Mouse (Mus musculus) heart, adult 2 months (tissue): ENCODE measurements around the gene Wfikkn1. TPM values are rescaled to one million over a fixed set of nuclear protein-coding genes. Genes with fewer than 3 reads are reported as not detected.

Experiments used
- DNase-seq, 2 experiments: peaks; one replicate each; pipeline ENCODE4 v3.0.0; 2021
- H3K27ac ChIP-seq: fragments of 200-600 bp; 2 replicates; pipeline ENCODE4 v1.8.1; 2022
- H3K27me3 ChIP-seq: fragments of 200-500 bp; 2 replicates; pipeline ENCODE4 v1.6.1; 2012; ENCODE audit warnings: mild to moderate bottlenecking, low read length, inconsistent platforms, mixed read lengths; ENCODE audit not compliant: control insufficient read depth, insufficient read depth
- H3K36me3 ChIP-seq: fragments of 200-500 bp; 2 replicates; pipeline ENCODE4 v1.6.1; 2012; ENCODE audit warnings: low read length, inconsistent platforms; ENCODE audit not compliant: control insufficient read depth, insufficient read depth
- H3K4me1 ChIP-seq: fragments of 200-500 bp; 2 replicates; pipeline ENCODE4 v1.6.1; 2011; ENCODE audit warnings: low read length; ENCODE audit not compliant: control insufficient read depth, insufficient read depth
- H3K4me3 ChIP-seq: fragments of 200-600 bp; 2 replicates; pipeline ENCODE4 v1.8.1; 2022
- H3K79me2 ChIP-seq: fragments of 200-500 bp; replicated peaks from 2 replicates; pipeline ENCODE4 v1.6.1; 2012; ENCODE audit warnings: mild to moderate bottlenecking, inconsistent platforms, low read length, moderate library complexity, mixed read lengths; ENCODE audit not compliant: control insufficient read depth, insufficient read depth
- H3K9ac ChIP-seq: fragments of 200-500 bp; 2 replicates; pipeline ENCODE4 v1.6.1; 2012; ENCODE audit warnings: low read depth, mild to moderate bottlenecking, control low read depth, inconsistent platforms, low read length, mixed read lengths
- CTCF ChIP-seq: fragments of 200-600 bp; IDR thresholded peaks from 2 replicates; pipeline ENCODE4 v1.8.1; 2022; ENCODE audit warnings: antibody characterized with exemption, mild to moderate bottlenecking, moderate library complexity
- EP300 ChIP-seq: fragments of 200-500 bp; IDR thresholded peaks from 2 replicates; pipeline ENCODE4 v1.6.1; 2011; ENCODE audit warnings: low read depth, low read length, control low read depth; ENCODE audit not compliant: insufficient read depth
- POLR2A ChIP-seq: fragments of 200-500 bp; IDR thresholded peaks from 2 replicates; pipeline ENCODE4 v1.6.1; 2011; ENCODE audit warnings: mild to moderate bottlenecking, low read depth, low read length, control low read depth; ENCODE audit not compliant: insufficient read depth
- WGBS: fragments of 180-500 bp; shearing (Covaris S2); methylation state at CpG from one replicate; pipeline ENCODE4 v1.1.7; 2018; 5-methylcytosine and 5-hydroxymethylcytosine counted together
- intact Hi-C: fragments of 180-260 bp; cut with DNase I; formaldehyde crosslinking; loops from one replicate; pipeline ENCODE4 v1.15.1; 2025
- polyA plus RNA-seq: library from polyadenylated mRNA; depleted of rRNA; stranded (reverse); fragments of >200 nt; gene quantifications from 2 replicates; pipeline ENCODE4 v1.2.3, GENCODE M21; 2012
- total RNA-seq, 2 experiments: library from RNA; stranded (reverse); gene quantifications; 2 replicates each; pipeline ENCODE4 v1.2.3; 2021

The Wfikkn1 gene
- total and polyA plus RNA-seq, 3 experiments = 0.29 to 0.82 (median 0.50) TPM

DNA sequence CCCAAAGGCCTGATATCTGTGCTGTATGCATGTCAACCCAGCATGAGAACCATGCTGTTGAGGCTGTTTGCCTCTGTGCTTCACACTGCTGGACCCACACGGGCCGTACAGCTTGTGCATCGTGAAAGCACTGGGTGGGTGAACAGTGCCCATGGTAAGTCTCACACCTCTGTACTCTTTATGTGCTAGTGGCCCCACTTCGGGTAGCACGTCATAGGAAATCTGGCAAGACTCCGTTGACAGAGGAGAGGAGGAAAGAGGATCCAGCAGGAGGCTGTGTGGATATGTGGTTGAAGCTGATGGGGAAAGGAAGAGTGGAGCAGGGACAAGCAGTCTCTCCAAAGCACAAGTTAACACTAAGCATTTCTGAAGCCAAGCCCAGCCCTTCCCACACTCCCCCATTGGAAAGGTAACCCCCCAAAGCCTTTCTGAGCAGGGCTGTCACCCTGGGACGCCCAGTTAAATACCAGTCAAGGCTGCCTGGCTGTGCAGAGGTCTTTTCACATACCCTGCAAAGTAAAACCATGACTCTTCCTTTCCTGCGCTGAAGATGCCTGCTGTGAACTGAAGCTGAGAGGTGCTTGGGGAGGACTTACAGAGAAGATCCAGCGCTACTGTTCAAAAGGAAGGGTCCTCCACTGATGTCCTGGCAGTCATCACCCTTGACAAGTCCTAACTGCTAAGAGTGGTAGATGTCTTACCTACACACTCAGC is 37.5 kb upstream of the Wfikkn1 start:
- Histone ChIP-seq H3K27me3 (no peaks in the 10 kb centered on the region), H3K79me2 (peaks cover 10% of the 10 kb centered on the region), H3K4me3 (peak overlapping the region; percentile 68), H3K4me1 (peaks cover 19% of the 10 kb centered on the region), H3K27ac (no peak overlapping the region), H3K9ac (peak overlapping the region; percentile 91), H3K36me3 (no peaks in the 10 kb centered on the region)
- intact Hi-C loops = loop anchor here (2.0 kb wide), 1 partner anchor 23 kb away; no protein-coding TSS in a partner anchor
- TF ChIP-seq CTCF = no peak
- no peak for TF ChIP-seq POLR2A
- TF ChIP-seq EP300 = no peak
- WGBS = 68% methylated on average over 9 of the region's 9 CpGs
- no peak for DNase-seq

- 62% methylated on average over 8 of the region's 8 CpGs for WGBS
These were observed 36.4 kb upstream of the Wfikkn1 start for GRCm38 (mm10) chr17:25916931-25917647.

GRCm38 (mm10) chr17:25914295-25914694 is 33.6 kb upstream of the Wfikkn1 start:
- Histone ChIP-seq H3K9ac (0 out of 2 replicates have a peak overlapping the region, but pooled peaks have one; percentile 14), H3K4me1 (peaks cover 27% of the 10 kb centered on the region), H3K27me3 (no peaks in the 10 kb centered on the region), H3K4me3 (no peak overlapping the region), H3K36me3 (no peaks in the 10 kb centered on the region; the same call in none of the 2 replicates), H3K27ac (peak overlapping the region; percentile 86), H3K79me2 (peaks cover 8% of the 10 kb centered on the region)
- TF ChIP-seq POLR2A = no peak
- TF ChIP-seq CTCF = no peak
- no peak for DNase-seq
- 36% methylated on average over 4 of the region's 4 CpGs for WGBS
- intact Hi-C loops = no loop called here

More at GRCm38 (mm10) chr17:25916931-25917647, 36.4 kb upstream of the Wfikkn1 start:
- TF ChIP-seq POLR2A (no peak), EP300 (no peak), CTCF (no peak)
- no peak overlapping the region for H3K9ac ChIP-seq
- peaks cover 10% of the 10 kb centered on the region for H3K79me2 ChIP-seq
- H3K27me3 ChIP-seq = no peaks in the 10 kb centered on the region
- H3K4me3 ChIP-seq = no peak overlapping the region
- peaks cover 24% of the 10 kb centered on the region for H3K4me1 ChIP-seq
- intact Hi-C loops = no loop called here
- no peak overlapping the region for H3K27ac ChIP-seq
- DNase-seq = no peak
- no peaks in the 10 kb centered on the region; the same call in 1 of the 2 replicates for H3K36me3 ChIP-seq

DNA sequence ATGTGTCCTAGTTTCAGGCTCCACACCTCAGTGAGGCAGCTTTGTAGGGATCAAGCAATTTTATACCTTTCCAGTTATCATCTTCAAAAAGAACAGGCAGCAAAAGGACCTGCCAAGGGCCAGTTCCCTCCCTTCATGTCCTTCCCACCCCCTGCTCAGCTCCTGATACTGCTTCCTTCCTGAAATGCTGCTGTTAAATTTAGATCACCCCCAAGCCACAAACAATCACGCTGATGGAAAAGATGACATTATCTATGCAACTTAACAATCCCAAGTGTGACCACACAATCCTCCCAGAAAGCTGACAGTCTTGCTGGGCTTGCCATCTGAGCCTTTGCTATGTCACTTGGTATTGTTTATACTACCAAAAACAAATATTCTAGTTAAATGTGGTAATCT is 33.2 kb upstream of the Wfikkn1 start:
- Histone ChIP-seq H3K4me1 (peaks cover 27% of the 10 kb centered on the region), H3K4me3 (peak overlapping the region; percentile 17), H3K79me2 (peaks cover 4% of the 10 kb centered on the region), H3K9ac (peak overlapping the region; percentile 7), H3K36me3 (no peaks in the 10 kb centered on the region; the same call in none of the 2 replicates), H3K27ac (peak overlapping the region; percentile 86), H3K27me3 (no peaks in the 10 kb centered on the region)
- intact Hi-C loops = no loop called here
- peak; percentile 28 to 42 for DNase-seq
- 7% methylated on average over 1 of the region's 1 CpGs for WGBS
- TF ChIP-seq POLR2A = no peak
- TF ChIP-seq CTCF = no peak
- TF ChIP-seq EP300 = no peak

DNA sequence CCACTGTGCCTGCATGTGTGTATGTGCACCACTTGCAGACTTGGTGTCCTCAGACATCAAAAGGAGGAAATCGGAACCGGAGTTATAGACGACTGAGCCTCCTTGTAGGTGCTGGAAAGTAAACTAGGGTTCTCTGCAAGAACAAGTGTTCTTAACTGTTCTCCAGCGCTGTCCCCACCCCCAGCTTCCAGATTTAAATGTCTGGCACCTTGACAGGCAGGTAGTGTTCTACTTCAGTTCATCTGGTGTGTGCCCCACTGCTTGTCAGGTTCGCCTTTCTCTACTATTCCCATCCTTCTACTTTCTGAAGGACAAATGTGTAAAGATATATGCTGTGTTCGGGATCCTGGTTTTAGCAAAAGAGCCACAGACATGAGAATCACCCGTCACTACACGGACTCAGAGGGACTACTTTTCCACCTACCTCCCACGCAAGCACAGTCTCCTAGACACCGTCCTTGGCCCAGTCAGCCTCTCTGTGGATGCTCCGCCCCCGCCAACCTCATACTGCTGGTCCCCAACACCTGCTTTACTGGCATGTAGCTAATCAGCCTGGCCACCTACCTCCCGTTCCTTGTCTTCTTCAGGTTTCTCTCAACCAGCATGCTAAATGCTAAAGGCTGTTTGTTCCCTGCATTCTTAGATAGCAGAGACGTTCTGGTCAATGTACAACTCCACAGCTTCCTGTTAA is 32.7 kb upstream of the Wfikkn1 start:
- intact Hi-C loops = no loop called here
- no peak for TF ChIP-seq EP300
- no peak for TF ChIP-seq CTCF
- TF ChIP-seq POLR2A = no peak
- H3K4me1 ChIP-seq = peaks cover 25% of the 10 kb centered on the region
- peak overlapping the region; percentile 7 for H3K9ac ChIP-seq
- H3K27ac ChIP-seq = peak overlapping the region; percentile 86
- H3K27me3 ChIP-seq = no peaks in the 10 kb centered on the region
- H3K79me2 ChIP-seq = peaks cover under 1% of the 10 kb centered on the region
- 39% methylated on average over 14 of the region's 14 CpGs for WGBS
- DNase-seq = peak; percentile 30 to 32
- peak overlapping the region; percentile 17 for H3K4me3 ChIP-seq
- H3K36me3 ChIP-seq = no peaks in the 10 kb centered on the region; the same call in none of the 2 replicates
